Mouse (Mus musculus): ENCODE measurements around the gene Tmx2.

- TF ChIP-seq POLR2A (IDR thresholded peaks at IDR 0.05; ENCODE audit: extremely low read depth, insufficient read depth, low read length) (no peak), CTCF (IDR thresholded peaks at IDR 0.05; ENCODE audit: low read depth, low read length) (no peak)
Measured at GRCm38 (mm10) chr2:84714422-84714810, 35.5 kb upstream of the Tmx2 start.
